Comparison of ENCODE assay signal across 9 mouse cellular contexts in genomic region chr8:121310976-121311819, GRCm38 (mm10).
DNase-seq lines count a peak whose midpoint lies in the region; ATAC-seq lines count a peak whose summit lies in the region.
"Had no signal": no experiment of that assay in that cellular context is flagged by ENCODE, and none has a peak within 500 bp of the region (broad histone marks: within the 10 kb centered on the region; RNA-seq: fewer than 3 reads in every experiment).

No protein-coding gene starts in this region.

- no peak overlapping the region for H3K27ac ChIP-seq in lung, embryonic 15.5 days
- no peak overlapping the region for H3K27ac ChIP-seq in hindbrain, embryonic 15.5 days (replicated peaks)
- H3K27ac ChIP-seq: liver, embryonic 15.5 days had no signal

- no peaks in the 10 kb centered on the region for H3K36me3 ChIP-seq in lung, embryonic 15.5 days
- H3K36me3 ChIP-seq in hindbrain, embryonic 15.5 days: no peaks in the 10 kb centered on the region
- H3K36me3 ChIP-seq: liver, embryonic 15.5 days had no signal

- H3K4me2 ChIP-seq in lung, embryonic 15.5 days: peak overlapping the region; percentile 24; the same call in 1 of the 2 replicates
- H3K4me2 ChIP-seq in hindbrain, embryonic 15.5 days: 0 out of 2 replicates have a peak overlapping the region, but pooled peaks have one; percentile 28
- H3K4me2 ChIP-seq: liver, embryonic 15.5 days had no signal

- peaks cover 27% of the 10 kb centered on the region for H3K4me1 ChIP-seq in lung, embryonic 15.5 days
- H3K4me1 ChIP-seq in hindbrain, embryonic 15.5 days (replicated peaks): peaks cover 9% of the 10 kb centered on the region; the same call in 1 of the 2 replicates
- H3K4me1 ChIP-seq: liver, embryonic 15.5 days had no signal

- WGBS in lung, embryonic 15.5 days: 20% methylated on average over 25 of the region's 25 CpGs
- 32% methylated on average over 25 of the region's 25 CpGs for WGBS in hindbrain, embryonic 15.5 days

- no peaks in the 10 kb centered on the region; the same call in 1 of the 2 replicates for H3K27me3 ChIP-seq in lung, embryonic 15.5 days
- H3K27me3 ChIP-seq in hindbrain, embryonic 15.5 days: no peaks in the 10 kb centered on the region

- no peak for DNase-seq in lung, postnatal 4 days
- peak; percentile 52 for DNase-seq in embryo, embryonic 9.5 days (ENCODE audit: extremely low spot score)
- DNase-seq in retina, embryonic 14.5 days (ENCODE audit: low spot score): peak; percentile 44
- no peak for DNase-seq in layer of hippocampus, adult 11-12 months (ENCODE audit: low spot score)
- DNase-seq in ovary, postnatal 14 days (ENCODE audit: low spot score): no peak

- no peak overlapping the region for H3K9ac ChIP-seq in lung, embryonic 15.5 days
- no peak overlapping the region for H3K9ac ChIP-seq in hindbrain, embryonic 15.5 days
- H3K9ac ChIP-seq: liver, embryonic 15.5 days had no signal

- no peak overlapping the region for H3K4me3 ChIP-seq in lung, embryonic 15.5 days
- H3K4me3 ChIP-seq in hindbrain, embryonic 15.5 days: no peak overlapping the region
- H3K4me3 ChIP-seq: liver, embryonic 15.5 days had no signal

- no peak for ATAC-seq in lung, embryonic 15.5 days (ENCODE audit: borderline replicate concordance, extremely low read depth, low FRiP score, low TSS enrichment)
- ATAC-seq in hindbrain, embryonic 15.5 days (ENCODE audit: low FRiP score, low read depth): no peak
- ATAC-seq in granulocyte monocyte progenitor cell, adult 5-6 weeks (replicated peaks; ENCODE audit: poor library complexity, severe bottlenecking): no peak

- H3K9me3 ChIP-seq in lung, embryonic 15.5 days: no peaks in the 10 kb centered on the region
- H3K9me3 ChIP-seq in hindbrain, embryonic 15.5 days: no peaks in the 10 kb centered on the region
- H3K9me3 ChIP-seq: liver, embryonic 15.5 days had no signal

Comparison
In these comparisons a context has a peak if more than half of its experiments do, and no peak if none do; other contexts are left out.
1. DNase-seq: peak in embryo, embryonic 9.5 days (single experiment) and retina, embryonic 14.5 days (single experiment); none in lung, postnatal 4 days (0 of 2), layer of hippocampus, adult 11-12 months (single experiment) and ovary, postnatal 14 days (single experiment).